Mouse (Mus musculus): ENCODE measurements at regions not wholly inside any gene's neighbourhood (a gene's known extent, or its start where the extent isn't known, plus 50 kb on each side); places are given as distances from the start of the nearest gene placed in this dataset.
"Not testable (repeated sequence)": the region's sequence is repeated elsewhere in the genome, so short reads cannot be mapped to it uniquely, and the experiment has no call there.

GRCm38 (mm10) chr3:15007821-15008220 lies 121.7 kb downstream of the Car2 start:
- no peak for TF ChIP-seq POLR2A (IDR thresholded peaks at IDR 0.05; ENCODE audit: borderline replicate concordance, extremely low read depth, low read depth, low read length)
- TF ChIP-seq CTCF (IDR thresholded peaks at IDR 0.05; ENCODE audit: insufficient read depth, low read length): no peak
- Histone ChIP-seq H3K4me3 (replicated peaks; ENCODE audit: extremely low read depth, low read depth, low read length) (no peak overlapping the region), H3K4me1 (ENCODE audit: control insufficient read depth, insufficient read depth, low read length) (no peaks in the 10 kb centered on the region)
- no peak for DNase-seq
- 79% methylated on average over 3 of the region's 3 CpGs for WGBS

DNA sequence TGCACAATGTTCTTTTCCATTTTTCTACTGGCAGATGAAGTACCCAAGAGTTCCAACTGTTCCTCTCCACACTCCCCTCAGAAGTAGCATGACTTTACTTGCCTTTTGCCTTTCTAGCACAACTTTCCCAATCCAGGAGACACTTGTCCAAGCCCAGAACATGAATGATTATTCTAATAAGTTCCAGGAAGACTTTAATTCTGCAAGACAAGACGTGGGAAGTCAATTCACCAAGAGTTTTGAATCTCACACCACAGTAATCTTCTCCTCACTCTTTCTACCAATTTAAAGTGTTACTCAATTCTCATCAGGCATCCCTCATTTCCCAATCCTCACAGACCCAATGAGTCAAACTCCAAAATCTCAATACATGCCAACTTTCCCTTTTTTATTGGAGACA lies 122.4 kb downstream of the Car2 start:
- Histone ChIP-seq H3K4me3 (replicated peaks; ENCODE audit: extremely low read depth, low read depth, low read length) (no peak overlapping the region), H3K4me1 (ENCODE audit: control insufficient read depth, insufficient read depth, low read length) (no peaks in the 10 kb centered on the region)
- no peak for TF ChIP-seq POLR2A (IDR thresholded peaks at IDR 0.05; ENCODE audit: borderline replicate concordance, extremely low read depth, low read depth, low read length)
- TF ChIP-seq CTCF (IDR thresholded peaks at IDR 0.05; ENCODE audit: insufficient read depth, low read length): no peak
- no peak for DNase-seq
- 69% methylated on average over 1 of the region's 1 CpGs for WGBS

DNA sequence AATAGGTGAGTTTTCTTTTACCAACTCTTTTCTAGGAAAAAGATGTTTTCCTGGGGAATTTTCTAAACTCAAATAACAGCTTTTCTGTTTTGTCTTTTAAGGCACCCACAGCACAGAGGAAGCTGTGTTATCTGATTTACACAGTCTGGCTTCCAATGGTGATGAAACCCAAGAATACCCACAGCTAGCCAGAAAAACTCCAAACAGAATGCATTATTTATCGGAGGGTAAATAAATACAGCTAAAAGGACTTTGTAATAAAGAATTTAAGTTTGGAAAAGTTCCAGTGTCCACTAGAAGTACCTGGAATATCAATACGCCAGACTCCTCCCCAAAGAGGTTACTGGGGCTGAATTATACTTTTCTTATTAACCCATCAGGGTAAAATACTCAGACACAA lies 123.7 kb downstream of the Car2 start:
- DNase-seq: no peak
- TF ChIP-seq CTCF (IDR thresholded peaks at IDR 0.05; ENCODE audit: insufficient read depth, low read length) (no peak), POLR2A (IDR thresholded peaks at IDR 0.05; ENCODE audit: borderline replicate concordance, extremely low read depth, low read depth, low read length) (no peak)
- Histone ChIP-seq H3K4me1 (ENCODE audit: control insufficient read depth, insufficient read depth, low read length) (no peaks in the 10 kb centered on the region), H3K4me3 (replicated peaks; ENCODE audit: extremely low read depth, low read depth, low read length) (no peak overlapping the region)
- WGBS: 74% methylated on average over 2 of the region's 2 CpGs

DNA sequence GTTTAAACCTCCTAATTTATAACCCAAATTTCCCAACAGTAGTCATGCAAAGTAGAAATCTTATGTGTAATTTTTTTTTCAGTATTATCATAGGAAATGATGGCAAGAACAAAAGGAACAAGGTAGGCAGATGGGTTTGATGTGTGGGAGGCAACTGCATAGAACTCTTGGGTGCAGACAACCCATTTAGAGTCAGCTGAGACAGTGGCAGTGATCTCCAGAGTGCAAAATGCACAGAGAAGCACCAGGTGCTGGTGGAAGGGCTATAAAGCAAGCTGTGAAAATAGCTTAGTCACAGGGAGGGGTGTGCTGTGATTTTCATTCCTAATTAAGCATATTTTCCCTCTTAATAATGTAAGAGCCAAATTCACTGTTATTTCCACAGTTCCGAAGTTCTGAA lies 130.5 kb downstream of the Car2 start:
- DNase-seq: no peak

DNA sequence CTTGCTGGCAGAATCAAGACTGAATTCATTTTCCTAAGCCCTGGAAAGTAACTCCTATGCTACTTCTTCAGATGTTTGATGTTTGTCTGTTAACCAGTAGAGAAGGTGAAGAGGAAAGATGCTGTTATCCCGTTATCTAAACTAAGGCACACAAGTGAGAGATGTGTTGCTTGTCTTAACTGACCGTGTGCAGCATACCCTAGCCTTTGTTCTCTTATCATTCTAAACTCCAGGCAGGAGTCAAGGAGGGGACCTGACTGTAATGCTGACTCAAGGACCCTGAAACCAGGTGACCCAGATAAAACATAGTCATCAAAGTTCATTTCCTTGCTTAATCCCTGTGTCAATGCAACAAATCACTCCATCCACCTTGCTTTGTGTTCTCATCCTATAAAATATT lies 136.7 kb downstream of the Car2 start:
- no peak overlapping the region for H3K4me3 ChIP-seq (replicated peaks; ENCODE audit: extremely low read depth, low read depth, low read length)
- no peak for DNase-seq
- TF ChIP-seq CTCF (IDR thresholded peaks at IDR 0.05; ENCODE audit: insufficient read depth, low read length): no peak
- TF ChIP-seq POLR2A (IDR thresholded peaks at IDR 0.05; ENCODE audit: borderline replicate concordance, extremely low read depth, low read depth, low read length): no peak
- 69% methylated on average over 2 of the region's 2 CpGs for WGBS
- no peaks in the 10 kb centered on the region for H3K4me1 ChIP-seq (ENCODE audit: control insufficient read depth, insufficient read depth, low read length)

More for the DNA sequence above, 130.5 kb downstream of the Car2 start:
- no peak overlapping the region for H3K4me3 ChIP-seq (replicated peaks; ENCODE audit: extremely low read depth, low read depth, low read length)
- WGBS: 49% methylated on average over 1 of the region's 1 CpGs
- H3K4me1 ChIP-seq (ENCODE audit: control insufficient read depth, insufficient read depth, low read length): no peaks in the 10 kb centered on the region
- TF ChIP-seq CTCF (IDR thresholded peaks at IDR 0.05; ENCODE audit: insufficient read depth, low read length): no peak
- TF ChIP-seq POLR2A (IDR thresholded peaks at IDR 0.05; ENCODE audit: borderline replicate concordance, extremely low read depth, low read depth, low read length): no peak

GRCm38 (mm10) chr3:15040866-15041528 lies 154.9 kb downstream of the Car2 start:
- DNase-seq: no peak
- 64% methylated on average over 7 of the region's 7 CpGs for WGBS
- Histone ChIP-seq H3K4me3 (replicated peaks; ENCODE audit: extremely low read depth, low read depth, low read length) (no peak overlapping the region), H3K4me1 (ENCODE audit: control insufficient read depth, insufficient read depth, low read length) (no peaks in the 10 kb centered on the region)
- no peak for TF ChIP-seq POLR2A (IDR thresholded peaks at IDR 0.05; ENCODE audit: borderline replicate concordance, extremely low read depth, low read depth, low read length)
- no peak for TF ChIP-seq CTCF (IDR thresholded peaks at IDR 0.05; ENCODE audit: insufficient read depth, low read length)

DNA sequence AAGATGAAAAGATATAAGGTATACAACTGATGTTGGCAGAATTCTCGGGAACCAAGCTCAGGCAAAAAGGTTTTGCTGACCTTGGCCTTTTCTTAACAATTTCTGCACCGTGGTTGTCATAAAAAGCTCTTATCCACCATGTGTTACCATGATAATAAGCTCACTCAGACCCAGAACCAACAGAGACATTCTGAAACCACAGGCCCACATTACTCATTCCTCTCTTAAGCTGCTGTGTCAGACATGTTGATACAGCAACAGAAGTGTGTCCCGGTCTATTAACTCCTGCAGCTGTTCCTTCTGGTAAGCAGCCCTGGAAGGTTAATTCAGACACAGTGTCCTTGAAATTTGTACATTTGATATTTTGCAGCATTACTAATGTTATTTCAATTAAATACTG lies 167.9 kb downstream of the Car2 start:
- Histone ChIP-seq H3K4me1 (ENCODE audit: control insufficient read depth, insufficient read depth, low read length) (no peaks in the 10 kb centered on the region), H3K4me3 (replicated peaks; ENCODE audit: extremely low read depth, low read depth, low read length) (no peak overlapping the region)
- WGBS: 80% methylated on average over 3 of the region's 3 CpGs
- TF ChIP-seq POLR2A (IDR thresholded peaks at IDR 0.05; ENCODE audit: borderline replicate concordance, extremely low read depth, low read depth, low read length): no peak
- no peak for TF ChIP-seq CTCF (IDR thresholded peaks at IDR 0.05; ENCODE audit: insufficient read depth, low read length)
- DNase-seq: no peak

- WGBS: 92% methylated on average over 8 of the region's 8 CpGs
- not testable (repeated sequence) for DNase-seq
Observed at GRCm38 (mm10) chr3:15055516-15056256, 169.6 kb downstream of the Car2 start.

GRCm38 (mm10) chr3:15056788-15057585 lies 170.9 kb downstream of the Car2 start:
- not testable (repeated sequence) for H3K4me3 ChIP-seq (replicated peaks; ENCODE audit: extremely low read depth, low read depth, low read length); H3K4me1 ChIP-seq (ENCODE audit: control insufficient read depth, insufficient read depth, low read length); DNase-seq
- WGBS: 96% methylated on average over 5 of the region's 5 CpGs

More at GRCm38 (mm10) chr3:15055516-15056256, 169.6 kb downstream of the Car2 start:
- not testable (repeated sequence) for H3K4me1 ChIP-seq (ENCODE audit: control insufficient read depth, insufficient read depth, low read length); H3K4me3 ChIP-seq (replicated peaks; ENCODE audit: extremely low read depth, low read depth, low read length)

- 72% methylated on average over 3 of the region's 3 CpGs for WGBS
Observed at GRCm38 (mm10) chr3:15065681-15066080, 179.6 kb downstream of the Car2 start.

More at GRCm38 (mm10) chr3:15065681-15066080, 179.6 kb downstream of the Car2 start:
- H3K4me3 ChIP-seq (replicated peaks; ENCODE audit: extremely low read depth, low read depth, low read length): no peak overlapping the region
- no peak for DNase-seq
- TF ChIP-seq POLR2A (IDR thresholded peaks at IDR 0.05; ENCODE audit: borderline replicate concordance, extremely low read depth, low read depth, low read length) (no peak), CTCF (IDR thresholded peaks at IDR 0.05; ENCODE audit: insufficient read depth, low read length) (no peak)
- no peaks in the 10 kb centered on the region for H3K4me1 ChIP-seq (ENCODE audit: control insufficient read depth, insufficient read depth, low read length)

Data from lung, adult 2 months (tissue).